Mouse (Mus musculus): ENCODE data around the gene Bmp8a.
"Not testable (repeated sequence)": the region's sequence is repeated elsewhere in the genome, so short reads cannot be mapped to it uniquely, and the experiment has no call there.

Gene Bmp8a

DNA sequence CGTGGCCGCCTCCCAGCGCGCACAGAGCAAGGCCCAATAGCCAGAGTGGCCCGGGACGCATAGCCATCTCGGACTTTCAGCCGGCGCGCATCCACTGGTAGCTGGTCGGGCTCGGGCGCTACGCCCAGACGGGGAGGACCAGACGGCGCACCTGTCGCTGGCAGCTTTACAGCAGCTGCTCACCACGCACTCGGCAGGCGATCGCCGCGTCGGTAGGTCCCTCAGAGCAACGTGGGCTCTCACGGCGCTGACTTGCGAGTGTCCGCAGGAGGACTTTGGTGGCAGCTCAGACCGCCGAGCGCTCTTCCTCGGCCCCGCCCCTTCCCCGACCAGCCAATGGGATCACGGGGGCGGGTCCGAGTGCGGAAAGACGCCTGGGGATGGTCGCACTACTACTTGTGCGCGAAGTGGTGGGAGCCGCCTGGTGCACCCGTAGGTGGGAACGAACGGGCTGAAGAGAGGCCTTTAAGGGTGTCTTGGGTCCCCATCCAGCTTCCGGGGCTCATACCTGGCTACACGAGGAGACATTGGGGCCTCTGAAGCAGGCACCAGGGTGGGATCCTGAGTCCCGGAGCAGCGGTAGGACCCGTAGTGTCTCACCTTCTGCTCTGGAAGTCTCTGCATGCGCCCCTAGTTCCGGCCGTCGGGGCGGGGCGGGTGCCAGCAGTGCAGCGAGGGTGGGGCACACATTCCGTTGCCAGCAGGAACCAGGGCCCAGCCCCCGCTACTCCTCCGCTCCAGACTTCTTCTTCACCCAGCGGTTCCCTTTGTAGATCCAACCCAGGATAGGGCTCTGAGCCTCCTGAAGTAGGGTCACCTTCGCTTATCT lies at the start of gene Bmp8a:
Gene Bmp8a, minus strand, starts transcription at position 611 of the 829 bp plus-strand sequence.
- peak; percentile 96 for DNase-seq (ENCODE audit: low read depth, low spot score)

DNA sequence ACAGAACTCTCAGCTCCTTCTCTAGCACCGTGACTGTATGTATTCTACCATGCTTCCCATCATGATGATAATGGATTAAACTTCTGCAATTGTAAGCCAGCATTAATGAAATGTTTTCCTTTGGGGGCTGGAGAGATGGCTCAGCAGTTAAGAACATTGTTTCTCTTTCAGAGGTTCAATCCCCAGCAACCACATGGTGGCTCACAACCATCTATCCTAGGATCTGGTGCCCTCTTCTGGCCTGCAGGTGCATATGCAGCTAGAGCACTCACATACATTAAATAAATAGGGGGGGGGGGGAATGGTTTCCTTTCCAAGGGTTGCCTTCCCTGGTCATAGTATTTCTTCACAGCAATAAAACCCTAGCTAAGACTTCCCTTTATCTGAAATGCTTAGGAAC lies 49.1 kb upstream of the Bmp8a start:
- peak; percentile 77 for DNase-seq (ENCODE audit: low read depth, low spot score)

DNA sequence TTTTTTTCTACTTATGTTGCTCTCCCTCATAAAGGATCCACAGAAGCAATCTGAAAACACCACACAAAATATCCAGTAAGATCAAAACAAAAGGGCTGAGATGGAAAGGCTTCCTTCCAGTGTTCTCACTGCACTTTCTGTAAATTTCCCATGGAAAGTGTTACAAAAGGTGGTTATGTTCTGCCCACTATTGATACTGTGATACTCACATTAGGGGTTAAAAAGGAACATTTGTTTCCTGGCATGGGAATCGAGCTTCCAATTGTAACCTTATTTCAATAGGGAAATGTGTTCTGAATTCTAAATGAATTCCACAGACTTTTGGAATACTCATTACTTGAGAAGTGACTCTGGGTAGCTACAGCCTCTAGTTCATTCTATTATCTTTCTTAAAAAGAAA lies 42.0 kb upstream of the Bmp8a start:
- DNase-seq (ENCODE audit: low read depth, low spot score): no peak

DNA sequence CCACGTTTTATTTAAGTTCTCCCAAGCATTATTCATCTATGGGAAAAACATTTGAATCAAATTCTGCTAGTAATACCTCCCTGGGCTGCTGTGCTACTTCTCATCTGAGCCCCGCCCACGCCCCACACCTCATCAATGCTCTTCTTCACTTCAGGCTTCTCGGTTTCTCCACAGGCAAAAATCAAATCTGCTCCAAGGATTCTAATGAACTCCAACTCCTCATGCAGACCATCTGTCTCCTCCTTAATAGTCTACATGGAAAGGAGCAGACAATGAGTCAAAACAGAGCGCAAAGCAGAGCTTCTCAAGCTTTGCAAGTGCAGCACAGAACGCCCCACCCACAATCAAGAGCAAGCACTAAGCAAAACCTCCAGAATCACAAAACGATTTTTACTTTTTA lies 40.1 kb upstream of the Bmp8a start:
- no peak for DNase-seq (ENCODE audit: low read depth, low spot score)

DNA sequence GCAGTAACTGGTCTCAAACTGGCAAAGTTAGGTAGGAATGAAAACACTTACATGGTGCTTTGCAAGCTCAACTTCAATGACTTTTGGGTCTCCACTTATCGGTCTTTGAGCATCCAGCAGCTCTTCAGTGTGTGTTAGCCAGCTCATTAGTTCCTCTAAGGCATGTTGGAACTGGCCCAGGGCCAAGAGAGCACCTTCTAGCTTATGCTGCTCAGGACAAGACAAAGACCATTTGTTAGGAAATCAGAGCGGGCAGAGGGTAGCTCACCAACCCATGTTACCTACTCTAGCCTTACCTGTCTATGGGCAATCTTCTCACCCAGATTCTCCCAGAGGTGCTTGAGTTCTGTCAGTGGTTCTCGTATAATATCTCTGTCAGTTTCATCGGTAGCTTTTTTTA lies 39.0 kb upstream of the Bmp8a start:
- DNase-seq (ENCODE audit: low read depth, low spot score): no peak

DNA sequence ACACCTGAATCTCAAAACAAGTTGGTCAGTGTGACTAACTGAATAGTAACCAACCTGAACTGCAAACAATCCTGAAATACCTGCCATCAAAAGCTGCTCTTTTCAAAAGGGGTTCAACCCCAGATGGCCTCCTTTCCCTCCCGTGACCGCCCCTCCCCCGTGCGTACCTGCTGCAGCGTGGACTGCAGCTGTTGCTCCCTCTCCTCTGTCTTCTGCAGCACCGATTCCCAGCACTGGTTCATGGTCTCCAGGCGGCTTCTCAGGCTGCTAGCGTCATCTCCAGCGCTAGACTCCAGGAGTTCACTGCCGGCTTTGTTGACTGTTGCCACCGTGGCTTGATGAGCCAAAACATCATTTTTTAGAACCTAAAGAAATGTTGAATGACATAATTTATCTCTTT lies 38.5 kb upstream of the Bmp8a start:
- no peak for DNase-seq (ENCODE audit: low read depth, low spot score)

DNA sequence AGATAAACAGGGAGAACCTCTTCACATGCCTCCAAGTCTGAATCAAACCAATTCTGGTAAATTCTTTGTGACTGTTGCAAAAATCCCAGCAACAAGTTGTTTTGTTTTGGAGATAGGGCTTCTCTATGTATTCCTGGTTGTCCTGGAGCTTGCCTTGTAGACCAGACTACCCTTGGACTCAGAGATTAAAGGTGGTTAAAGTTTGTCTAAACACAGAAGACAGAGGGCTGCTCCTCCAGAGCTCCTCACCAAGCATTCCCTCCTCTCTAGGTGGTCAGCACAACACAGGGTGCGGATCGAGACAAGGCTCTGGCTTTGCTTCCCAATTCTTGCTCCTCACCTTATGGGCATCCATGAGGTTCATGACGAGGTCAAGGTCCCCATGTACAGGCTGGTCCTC lies 33.0 kb upstream of the Bmp8a start:
- no peak for DNase-seq (ENCODE audit: low read depth, low spot score)

DNA sequence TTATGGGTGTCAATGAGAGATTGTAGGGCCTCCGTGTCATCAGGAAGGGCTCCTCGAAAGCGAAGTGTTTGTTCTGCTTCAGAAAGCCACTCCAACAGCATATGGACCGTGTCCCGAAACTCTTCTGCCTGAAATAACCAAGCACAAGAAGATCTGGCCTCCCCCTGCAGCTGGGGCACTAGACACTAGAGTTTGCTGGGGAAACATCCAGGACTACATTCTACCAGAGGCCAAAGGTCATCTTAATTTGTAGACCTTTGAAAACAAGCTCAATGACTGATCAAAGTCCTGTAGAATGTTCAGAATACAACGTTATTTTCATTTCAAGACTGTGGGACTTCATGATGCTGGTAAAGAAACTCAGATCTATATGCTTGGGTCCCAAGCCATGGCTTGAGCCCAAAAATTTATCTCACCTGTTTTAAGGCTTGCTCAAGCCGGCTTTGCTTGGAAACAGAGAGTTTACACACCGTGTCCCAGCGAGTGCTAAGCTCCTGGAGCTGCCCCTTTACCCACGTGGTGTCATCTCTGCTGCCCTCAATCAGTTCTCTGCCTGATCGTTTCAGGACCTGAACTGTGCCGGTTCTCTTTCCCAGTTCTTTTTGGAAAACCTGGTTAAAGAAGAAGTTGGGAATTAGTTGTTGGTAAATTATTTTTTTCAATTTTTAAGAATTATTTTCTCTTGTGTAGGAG lies 31.4 kb upstream of the Bmp8a start:
- no peak for DNase-seq (ENCODE audit: low read depth, low spot score)

DNA sequence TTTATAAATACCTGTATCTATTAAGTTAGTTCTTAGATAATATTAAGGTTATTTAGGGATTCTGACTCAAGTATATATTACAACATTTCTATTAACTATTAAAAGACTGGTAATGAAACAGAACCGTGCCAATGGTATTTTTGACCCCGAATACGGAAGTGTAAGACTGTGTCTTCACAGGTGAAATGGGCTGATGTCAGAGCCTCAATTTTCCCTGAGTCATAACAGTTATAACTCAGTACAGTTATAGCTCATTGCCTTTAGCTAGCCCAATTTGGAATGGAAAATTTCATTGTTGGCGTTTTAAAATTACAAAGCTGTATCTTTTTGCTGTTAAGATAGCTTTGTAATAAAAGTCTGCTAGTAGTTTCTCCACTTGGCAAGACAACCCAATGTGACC lies 20.5 kb upstream of the Bmp8a start:
- DNase-seq (ENCODE audit: low read depth, low spot score): no peak

DNA sequence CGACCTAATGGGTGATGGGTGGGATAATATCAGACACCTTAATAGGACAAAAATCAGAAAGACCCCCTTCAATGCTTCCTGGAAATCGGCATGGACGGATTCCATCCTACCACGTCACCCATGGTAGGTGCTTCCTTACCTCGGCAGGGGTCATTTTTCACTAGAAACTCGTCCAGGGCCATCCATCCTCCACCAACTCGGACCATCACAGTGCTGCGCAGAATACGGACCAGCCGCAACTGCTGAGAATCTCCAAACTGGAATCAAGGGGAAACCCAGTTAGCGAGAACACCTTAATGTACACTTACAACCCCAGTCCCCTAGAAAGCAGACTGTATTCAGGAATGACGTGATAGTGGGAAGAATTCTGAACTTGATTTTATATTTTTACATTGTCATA lies 17.7 kb upstream of the Bmp8a start:
- no peak for DNase-seq (ENCODE audit: low read depth, low spot score)

DNA sequence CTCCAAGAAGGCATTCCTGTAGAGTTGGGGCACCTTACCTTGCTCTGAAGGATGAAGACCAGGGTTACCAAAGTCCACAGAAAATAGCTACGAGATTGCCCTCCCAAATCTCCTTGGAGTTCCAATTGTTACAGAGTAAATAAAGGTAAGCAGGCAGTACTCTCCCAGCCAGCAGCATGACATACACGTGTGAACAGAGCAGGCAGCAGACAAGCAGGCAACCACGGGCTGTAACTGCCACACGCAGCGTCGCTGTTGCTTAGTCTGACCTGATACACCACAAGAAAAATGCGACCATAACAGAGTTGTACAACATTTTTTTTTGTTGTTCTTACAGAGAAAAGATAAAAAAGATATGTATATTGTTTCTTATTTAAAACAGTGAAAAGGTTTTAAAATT lies 15.6 kb upstream of the Bmp8a start:
- no peak for DNase-seq (ENCODE audit: low read depth, low spot score)

DNA sequence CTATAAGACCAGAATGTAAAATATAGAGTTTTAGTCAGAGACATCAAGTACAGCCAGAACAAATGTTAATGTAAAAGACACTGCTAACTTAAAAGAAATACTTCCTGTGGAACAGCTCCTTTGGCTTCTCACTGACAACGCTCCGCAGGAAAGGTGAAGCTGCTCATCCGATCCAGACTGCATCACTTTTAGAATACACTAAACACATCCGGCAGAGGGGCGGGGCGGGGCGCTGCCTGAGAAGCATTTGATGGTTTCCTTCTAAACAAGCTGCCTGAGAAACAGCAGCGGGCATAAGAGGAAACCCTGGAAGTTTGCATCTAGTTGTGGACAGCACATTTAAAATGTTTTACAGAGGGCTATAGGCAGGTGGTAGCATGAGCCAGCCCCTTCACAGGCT lies 12.9 kb upstream of the Bmp8a start:
- peak; percentile 71 for DNase-seq (ENCODE audit: low read depth, low spot score)

DNA sequence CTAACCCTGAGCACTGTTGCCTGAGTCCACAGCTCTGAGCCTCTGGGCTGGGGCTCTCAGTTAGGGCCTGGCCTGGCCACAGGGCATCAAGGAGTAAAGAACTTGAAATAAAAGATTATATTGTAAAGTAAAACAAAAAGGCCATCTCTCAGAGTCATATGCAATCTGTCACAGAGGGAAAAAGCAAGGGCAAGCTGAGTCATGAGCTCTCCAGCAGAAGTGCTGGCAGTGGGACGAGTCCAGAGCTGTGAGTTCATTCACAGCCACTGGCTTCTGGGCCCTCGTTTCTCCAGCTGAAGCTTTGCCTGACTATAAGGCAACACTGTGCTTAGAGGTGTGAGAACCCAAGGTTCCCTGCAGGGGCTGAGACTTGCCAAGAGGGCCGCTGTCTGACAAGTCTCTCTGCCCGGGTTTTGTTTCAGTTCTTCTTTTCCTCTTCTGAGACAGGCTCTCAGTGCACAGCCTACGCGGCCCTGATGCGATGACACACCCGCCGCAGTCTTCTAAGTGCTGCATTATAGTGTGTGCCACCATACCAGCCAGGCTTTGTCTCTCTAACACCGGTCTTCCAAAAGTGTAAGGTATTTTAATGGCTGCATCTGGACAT lies 10.3 kb upstream of the Bmp8a start:
- no peak for DNase-seq (ENCODE audit: low read depth, low spot score)

DNA sequence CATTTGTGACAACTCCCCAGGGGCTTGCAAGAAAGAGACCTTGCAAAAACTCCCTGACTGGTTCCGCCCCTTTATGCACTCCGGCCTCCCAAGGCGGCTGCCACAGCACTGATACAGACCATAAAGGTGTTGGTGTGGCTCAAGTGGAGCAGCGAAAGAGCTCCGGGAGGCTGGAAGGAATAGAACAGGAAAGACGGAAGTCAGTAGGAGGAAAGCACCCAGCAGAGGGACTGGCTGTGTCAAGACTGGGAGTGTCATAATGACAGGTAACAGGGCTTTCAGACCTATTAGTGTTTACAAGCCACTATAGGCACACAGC lies 378 bp upstream of the Bmp8a start:
- DNase-seq (ENCODE audit: low read depth, low spot score): no peak

DNA sequence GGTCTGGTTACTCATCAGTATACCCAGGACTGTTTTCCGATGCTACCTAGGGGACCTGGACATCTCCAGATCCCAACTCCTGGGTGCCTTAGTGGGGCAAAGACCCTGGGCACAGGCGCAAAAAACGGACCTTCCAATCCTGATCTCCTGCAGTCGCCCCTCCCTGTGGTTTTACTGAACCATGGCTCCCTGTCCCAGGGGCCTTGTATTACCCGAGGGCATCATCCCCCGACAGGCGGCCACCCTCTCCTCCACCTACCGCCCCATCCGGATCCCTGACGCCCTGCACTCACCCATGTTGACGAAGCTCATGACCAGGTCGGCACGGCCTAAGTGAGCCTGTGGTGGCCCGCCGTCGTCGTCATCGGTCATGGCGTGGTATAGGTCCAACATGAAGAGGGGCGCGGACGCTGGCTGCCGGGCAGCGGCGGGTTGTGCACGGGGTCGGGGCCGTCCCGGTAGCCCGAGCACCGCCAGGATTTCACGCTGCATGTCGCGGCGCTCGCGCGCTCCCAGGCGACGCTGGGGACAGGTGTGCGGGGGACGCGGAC lies 886 bp downstream of the Bmp8a start:
- DNase-seq (ENCODE audit: low read depth, low spot score): peak; percentile 36

DNA sequence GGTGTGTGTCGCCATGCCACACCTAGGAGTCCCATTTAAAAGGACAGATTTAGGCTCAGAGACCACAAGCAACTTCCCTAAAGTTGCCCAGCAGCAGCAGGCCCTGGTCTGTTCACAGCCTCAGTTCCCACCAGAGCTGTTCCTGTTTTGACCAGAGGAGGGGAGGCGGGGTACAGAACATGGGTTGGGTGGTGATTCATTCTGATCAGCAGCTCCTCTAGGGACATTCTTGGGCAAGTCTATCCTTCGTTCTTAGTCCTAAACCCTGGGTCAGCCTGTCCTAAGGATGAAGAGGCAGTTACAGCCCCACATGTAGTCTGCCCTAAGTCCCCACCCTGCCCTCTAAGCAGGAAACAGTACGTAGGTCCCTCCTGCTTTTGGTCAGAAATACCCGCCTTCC lies 2.8 kb downstream of the Bmp8a start:
- DNase-seq (ENCODE audit: low read depth, low spot score): peak; percentile 44

DNA sequence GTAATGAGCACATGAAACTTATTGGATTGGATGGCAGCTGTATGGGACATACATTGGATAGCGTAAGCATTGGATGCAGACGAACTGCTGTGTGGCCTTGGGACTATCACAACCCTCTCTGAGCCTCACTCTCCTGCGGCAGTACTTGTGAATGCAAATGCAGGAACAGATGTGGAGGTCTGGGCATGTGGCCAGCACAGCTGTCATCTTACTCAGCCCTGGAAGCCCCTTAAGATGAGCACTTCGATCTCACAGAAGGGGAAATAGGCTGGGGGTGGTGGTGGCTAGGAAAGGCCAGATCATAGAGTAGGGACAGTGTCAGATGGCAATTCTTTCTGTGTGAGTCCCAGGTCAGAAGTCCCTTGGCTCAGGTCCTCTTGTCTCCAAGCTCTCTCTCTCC lies 5.4 kb downstream of the Bmp8a start:
- no peak for DNase-seq (ENCODE audit: low read depth, low spot score)

DNA sequence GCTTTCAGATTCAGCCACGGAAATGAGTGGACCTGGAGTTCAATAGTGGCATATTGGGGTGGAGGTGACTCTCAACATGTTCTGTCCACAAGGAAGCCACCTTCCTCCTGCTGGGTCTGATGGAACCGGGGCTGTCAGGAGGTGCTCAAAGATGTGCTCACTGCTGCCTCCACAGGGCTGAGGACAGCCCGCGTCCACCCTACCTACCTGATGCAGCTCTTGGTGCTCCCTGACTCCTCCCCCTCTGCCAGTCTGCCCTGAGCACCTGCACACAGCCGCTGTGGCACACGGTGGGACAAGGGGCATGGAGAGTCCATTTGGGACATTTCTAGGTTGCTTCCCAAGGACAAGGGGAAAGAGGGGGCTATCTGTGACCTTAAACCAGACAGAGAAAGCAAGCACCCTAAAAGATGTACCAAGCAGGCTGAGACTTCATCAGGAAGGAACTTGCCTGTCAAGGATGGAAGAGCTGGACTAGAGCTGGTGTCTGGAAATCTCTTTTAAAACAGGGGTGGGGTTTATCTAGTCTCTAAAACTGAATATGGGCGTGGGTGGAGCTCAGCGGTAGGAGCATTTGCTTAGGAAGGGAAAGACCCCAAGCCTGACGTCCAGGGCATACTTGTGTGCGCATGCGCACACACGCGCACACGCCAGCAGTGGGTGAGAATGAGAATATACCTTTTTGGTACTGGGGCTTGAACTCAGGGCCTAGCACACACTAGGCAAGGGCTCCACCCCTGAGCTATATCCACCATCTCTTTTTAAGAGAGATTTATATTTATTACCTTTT lies 7.1 kb downstream of the Bmp8a start:
- DNase-seq (ENCODE audit: low read depth, low spot score): peak; percentile 53

DNA sequence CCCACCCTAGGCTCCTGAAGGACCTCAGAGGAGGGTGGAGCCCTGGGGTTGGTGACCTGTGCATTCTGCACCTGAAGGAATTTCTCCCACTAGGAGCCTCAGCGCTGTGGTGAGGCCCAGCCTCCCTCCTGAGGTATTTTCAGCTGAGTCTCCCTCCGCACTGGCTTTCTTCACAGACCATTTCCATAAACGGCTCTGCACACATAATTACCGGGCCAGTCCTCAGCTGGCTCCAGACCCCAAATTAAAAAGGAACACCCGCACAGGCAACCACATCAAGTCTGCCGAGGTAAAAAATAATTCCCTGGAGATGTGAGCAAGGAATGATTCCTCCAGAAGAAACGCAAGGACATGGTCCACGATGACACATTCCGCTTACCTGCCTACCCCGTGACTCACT lies 7.8 kb downstream of the Bmp8a start:
- not testable (repeated sequence) for DNase-seq (ENCODE audit: low read depth, low spot score)

DNA sequence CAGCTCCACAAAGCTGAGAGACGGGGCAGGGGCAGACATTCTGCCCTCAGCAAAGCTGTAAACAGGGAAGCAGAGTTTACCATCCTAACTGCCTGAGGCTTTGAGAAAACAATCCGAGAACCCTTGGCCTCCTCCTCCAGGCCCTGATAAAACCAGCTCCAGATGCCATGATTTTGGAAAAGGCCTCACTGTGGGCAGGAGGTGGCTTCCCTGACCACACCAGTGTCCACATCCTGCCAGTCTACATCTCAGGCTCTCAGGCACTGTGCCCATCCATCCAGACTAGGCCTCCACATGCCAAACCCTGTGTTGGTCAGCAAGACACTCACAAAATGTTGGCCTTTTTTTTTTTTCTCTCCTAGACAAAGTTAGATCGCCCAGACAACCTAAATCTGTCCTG lies 8.9 kb downstream of the Bmp8a start:
- no peak for DNase-seq (ENCODE audit: low read depth, low spot score)

DNA sequence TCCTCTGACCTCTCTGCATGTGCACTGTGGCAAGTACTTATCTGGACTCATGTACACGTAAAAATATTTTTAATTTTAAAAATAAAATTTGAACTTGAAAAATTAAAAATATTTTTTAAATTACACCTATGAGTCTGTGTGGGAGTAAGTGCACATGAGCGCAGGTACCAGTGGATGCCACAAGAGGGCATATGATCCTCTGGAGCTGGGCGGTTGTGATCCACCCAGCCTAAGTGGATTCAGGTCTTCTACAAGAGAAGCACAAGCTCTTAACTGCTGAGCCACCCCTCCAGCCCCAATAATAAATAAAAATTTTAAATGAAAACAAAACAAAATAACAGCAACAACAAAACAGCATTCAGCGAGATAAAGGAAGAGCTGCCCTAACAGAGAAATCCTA lies 9.9 kb downstream of the Bmp8a start:
- peak; percentile 69 for DNase-seq (ENCODE audit: low read depth, low spot score)

DNA sequence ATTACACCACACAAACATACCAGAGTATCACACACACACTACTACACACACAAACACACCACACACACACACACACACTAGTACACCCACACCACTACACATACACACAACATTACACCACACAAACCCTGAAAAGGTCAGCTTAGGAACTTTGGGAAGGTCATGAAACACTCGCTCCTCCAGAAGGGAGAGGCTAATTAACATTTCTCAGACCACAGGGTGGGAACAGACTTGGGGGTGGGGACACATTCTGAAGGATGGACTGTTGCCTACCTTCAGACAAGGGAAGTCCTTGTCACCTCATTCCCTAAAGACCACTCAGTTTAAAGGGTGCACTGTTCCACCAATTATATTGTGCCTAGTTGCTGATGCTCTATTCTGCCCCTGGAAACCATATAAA lies 11.1 kb downstream of the Bmp8a start:
- DNase-seq (ENCODE audit: low read depth, low spot score): peak; percentile 65
